Mouse (Mus musculus) A20 (cell line): Measurements from ENCODE around the gene Usp3.
A peak's percentile ranks its signal among the peaks of the same experiment; 100 is the strongest.

Experiments used
- DNase-seq: peaks from one replicate; pipeline ENCODE4 v3.0.0-alpha.2; 2011; ENCODE audit warnings: low read depth, low spot score

Gene Usp3

DNA sequence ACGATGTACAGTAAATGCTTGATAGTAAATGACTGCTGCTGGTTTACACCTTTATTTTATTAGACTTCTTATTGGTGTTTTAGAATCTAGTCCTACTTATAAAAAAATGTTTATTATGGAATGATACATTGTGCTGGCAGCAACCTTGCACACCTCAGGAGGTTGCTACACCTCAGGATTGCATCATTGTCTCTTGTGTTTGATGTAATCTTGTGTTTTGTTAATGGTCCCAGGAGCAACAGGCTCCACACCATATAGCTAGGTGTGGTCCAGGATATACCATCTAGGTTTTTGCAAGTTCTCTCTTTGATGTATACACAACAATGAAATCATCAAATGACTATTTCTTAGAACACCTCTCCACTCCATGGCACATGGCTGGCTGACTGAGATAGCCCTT lies 11.0 kb upstream of the Usp3 start:
- DNase-seq, result no peak

DNA sequence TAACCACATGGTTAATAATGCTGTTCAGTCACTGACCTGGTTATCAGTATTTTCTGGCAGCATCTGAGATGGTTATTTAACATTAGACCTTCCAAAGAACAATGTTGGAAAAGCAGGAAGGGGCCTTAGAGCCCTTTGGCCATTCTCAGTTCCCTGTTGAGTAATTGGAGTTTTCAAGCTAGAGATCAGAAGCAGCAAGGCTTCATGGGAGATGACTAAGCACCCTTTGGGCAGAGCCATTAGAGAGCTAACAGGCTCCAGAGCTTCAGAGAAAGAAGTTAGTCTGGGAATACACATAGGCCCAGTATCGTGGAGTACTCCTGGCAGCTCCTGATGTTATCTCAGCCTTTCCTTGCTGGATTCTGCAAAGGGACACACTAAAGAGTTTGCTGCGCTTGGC lies 8.1 kb upstream of the Usp3 start:
- DNase-seq, result no peak

GRCm38 (mm10) chr9:66600551-66600950 lies 7.6 kb upstream of the Usp3 start:
- no peak for DNase-seq

GRCm38 (mm10) chr9:66599577-66599976 lies 6.6 kb upstream of the Usp3 start:
- no peak for DNase-seq

- DNase-seq, result no peak
Measured at GRCm38 (mm10) chr9:66598636-66599035, 5.7 kb upstream of the Usp3 start.

DNA sequence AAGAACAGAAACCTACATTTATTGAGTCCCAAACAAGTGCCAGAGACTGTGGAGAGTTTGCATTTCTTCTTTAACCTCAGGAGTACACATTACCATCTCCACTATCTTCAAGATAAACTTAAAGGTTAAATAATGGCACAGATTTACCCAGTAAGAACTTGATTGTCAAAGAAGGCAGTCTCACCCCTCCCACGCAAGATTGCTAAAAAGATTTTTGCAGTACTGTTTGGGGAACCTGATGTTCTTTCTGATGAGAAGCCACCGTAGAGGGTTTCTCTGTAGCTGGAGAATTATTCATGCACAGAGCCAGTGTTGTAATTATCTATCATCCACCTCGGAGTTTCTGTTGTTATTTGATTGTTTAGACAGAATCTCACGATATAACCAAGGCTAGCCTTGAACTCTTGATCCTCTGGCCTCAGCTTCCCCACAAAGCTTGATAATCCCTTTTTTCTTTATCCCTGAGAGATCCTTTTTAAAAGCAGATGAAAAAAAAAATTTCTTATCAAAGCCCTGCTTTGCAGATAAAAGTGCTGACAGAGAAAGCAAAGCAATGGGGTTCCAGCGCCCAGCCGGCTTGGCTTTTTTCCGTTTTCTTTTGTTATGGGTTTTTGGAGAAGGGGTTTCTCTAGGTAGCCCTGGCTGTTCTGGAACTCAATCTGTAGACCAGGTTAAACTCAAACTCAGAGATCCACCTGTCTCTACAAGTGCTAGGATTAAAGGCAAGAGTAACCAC lies 4.7 kb upstream of the Usp3 start:
- no peak for DNase-seq

DNA sequence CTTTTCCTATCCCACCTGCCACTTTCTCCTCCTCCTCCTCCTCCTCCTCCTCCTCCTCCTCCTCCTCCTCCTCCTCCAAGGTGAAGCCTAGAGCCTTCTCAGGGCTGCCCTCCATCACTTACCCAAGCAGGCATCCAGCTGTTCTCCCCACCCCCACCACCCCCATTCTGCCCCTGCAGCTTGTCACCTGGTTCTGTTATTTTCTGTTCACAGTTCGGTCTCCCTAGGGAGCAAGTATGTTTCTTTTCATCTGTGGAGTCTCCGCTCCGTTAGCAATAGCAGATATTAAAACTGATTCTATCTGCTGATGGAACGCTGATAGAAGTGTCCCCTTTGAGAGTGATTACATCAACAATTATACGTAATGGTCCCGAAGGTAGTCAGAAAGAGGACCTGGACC lies 4.1 kb upstream of the Usp3 start:
- peak; percentile 48 for DNase-seq

DNA sequence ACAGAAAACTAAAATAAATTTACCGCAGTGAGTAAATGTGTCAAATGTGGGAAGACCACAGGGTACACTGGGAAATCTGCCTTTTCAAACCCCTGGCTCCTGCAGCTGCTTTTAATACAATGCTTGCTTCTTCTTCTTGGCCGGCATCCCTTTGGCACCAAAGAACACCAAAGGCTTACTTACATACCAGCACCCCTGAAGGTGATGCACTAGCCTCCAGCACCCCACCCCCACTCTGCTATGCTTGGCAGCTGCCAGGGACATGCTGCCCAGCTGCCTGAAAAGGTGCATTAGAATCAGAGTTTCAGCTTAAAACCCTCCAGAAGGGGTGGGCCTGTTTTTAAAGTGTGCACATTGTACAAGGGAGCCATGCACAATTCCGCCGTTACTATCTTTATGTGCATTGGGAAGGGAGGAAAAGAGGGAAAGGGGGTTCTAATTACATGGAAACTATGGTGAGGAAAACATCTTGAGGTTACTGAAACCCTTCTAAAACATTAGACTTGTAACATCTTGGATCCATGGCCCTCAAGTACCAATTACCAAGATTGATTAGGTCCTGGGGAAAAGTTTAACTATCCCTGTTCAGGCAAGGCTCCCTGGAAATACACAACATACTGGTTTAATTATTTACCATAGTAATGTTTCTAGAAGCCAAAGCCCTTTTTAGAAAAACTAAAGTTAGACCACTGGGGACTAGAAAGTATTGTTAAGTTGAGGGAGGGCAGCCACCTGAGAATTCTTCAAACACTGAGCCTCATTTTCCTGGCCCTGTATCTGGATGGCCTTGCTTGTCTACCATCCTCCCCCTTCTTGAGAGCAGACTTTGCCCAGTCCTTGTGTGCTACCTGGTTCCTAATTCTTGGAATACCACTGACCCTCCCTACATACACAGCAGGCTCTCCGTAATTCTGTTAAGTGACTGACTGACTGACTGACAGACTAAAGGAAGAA lies 3.1 kb upstream of the Usp3 start:
- DNase-seq, result no peak

GRCm38 (mm10) chr9:66594061-66594460 lies 1.1 kb upstream of the Usp3 start:
- DNase-seq, result peak; percentile 26

DNA sequence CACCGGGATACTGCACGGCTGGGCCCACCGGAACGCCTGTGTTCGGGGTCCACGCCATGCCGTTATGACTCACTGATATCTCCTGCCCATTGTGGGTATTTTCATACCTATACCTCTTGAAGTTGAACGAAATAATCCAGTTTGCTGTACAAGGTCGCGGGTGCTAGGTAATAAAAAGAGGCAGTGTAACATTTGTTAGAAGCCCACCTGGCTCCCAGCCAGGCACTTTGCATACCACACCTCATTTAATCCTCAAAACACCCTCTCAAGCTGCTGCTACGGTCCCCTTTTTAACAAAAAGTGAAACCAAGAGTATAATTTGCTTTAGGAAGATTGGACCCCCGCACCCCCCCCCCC lies 649 bp upstream of the Usp3 start:
- DNase-seq, result peak; percentile 78

GRCm38 (mm10) chr9:66591851-66592645 lies 894 bp downstream of the Usp3 start:
- peak; percentile 73 for DNase-seq

DNA sequence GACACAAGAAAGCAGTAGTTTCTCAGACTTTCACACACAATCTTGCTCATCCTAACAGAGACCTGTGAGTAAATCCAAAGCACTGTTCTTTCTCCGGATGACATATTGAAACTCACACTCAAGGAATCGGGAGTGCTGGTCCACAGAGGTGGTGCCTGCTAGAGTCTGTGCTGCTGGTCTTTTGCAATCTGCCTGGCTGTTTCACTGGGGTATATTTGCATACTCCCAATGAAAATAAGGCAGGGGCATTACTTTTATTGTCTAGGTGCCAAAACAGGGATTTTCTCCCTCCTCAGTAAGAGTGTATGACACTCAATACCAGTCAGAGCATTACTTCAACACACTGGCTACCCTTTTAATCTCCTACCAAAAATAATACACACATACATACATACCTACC lies 2.9 kb downstream of the Usp3 start:
- no peak for DNase-seq

GRCm38 (mm10) chr9:66587016-66587415 lies 5.9 kb downstream of the Usp3 start:
- DNase-seq, result no peak

DNA sequence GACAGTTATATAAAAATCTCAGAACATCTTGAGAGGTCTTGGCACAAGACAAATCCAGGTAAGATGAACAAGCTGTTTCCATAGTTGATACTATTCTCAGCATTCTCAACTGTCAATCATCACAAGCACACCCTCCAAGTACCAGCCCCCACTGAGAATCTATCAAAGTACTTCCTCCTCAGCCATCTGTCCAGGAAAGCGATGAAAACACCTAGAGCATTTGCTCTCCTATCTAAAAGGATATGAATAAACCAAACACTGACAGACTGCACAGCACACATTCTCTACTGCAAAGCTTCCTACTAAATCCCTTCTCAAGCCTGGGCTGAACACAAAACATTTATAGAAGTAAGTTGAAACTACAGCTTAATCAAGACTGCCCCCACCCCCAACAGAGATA lies 6.4 kb downstream of the Usp3 start:
- DNase-seq, result peak; percentile 64

DNA sequence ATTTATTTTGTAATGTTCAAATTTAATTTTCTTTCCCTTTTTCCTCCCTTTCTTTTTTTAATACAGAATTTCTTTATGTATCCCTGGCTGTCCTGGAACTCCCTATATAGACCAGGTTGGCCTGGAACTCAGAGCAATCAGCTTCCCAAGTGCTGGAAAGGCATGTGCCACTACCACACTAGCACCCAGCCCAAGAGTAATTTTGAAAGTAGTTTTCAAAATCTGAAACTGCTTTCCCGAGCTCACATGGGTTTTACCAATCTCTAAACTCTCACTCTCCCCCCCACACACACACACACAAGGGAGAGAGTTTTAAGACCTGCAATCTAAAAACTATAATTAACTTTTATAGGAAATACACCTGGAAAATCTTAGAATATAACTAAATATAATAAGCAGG lies 7.8 kb downstream of the Usp3 start:
- peak; percentile 21 for DNase-seq

GRCm38 (mm10) chr9:66584176-66584575 lies 8.8 kb downstream of the Usp3 start:
- no peak for DNase-seq

GRCm38 (mm10) chr9:66583244-66583643 lies 9.7 kb downstream of the Usp3 start:
- DNase-seq, result peak; percentile 58

DNA sequence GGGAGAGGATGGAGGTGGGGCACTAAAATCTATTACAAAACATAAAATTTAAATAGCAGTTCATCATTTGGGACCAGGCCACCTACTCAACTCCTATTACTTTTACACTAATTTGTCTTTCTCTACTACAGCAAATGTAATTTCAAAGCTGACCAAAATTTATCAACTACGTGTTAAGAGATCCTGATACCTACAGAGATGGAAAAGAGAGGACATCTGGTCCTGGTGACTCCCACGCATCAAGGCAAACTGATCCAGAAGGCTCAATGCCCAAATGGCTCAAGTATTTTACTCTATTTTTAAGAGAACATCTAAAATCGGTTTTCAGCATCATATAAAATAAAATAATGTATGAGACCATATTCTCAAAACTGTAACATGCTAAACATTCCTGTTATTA lies 11.2 kb downstream of the Usp3 start:
- DNase-seq, result no peak

DNA sequence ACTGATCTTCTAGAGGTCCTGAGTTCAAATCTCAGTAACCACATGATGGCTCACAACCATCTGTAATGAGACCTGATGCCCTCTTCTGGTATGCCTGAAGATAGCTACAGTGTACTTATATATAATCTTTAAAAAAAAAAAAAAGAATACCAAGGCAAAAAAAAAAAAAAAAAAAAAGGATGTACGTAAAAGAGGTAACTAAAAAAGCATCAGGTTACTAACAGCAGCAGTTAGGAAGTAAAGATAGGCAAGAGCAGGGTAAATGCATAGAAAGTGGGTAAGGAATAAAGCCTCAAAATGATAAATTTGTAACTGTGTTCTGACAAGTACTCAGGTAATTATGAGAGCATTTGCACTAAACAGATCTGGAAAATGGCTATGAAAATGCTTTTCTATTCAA lies 12.2 kb downstream of the Usp3 start:
- no peak for DNase-seq

DNA sequence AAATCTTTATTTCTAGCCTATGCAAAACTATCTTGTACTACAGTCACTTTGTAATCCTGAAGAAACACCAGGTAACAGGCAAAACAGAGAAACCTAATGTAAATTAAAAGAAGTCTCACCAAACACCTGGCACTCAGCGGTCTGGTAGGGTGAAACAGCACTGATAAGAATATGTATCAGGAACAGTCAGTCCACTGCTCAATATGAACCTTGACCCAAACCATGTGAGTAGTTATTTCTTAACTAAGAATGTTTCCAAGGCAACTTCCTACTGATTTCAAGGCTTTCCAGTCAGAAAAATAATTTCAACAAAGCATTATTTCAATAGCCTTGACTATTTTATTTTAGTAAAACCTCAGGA lies 17.1 kb downstream of the Usp3 start:
- DNase-seq, result no peak

GRCm38 (mm10) chr9:66575041-66575877 lies 17.7 kb downstream of the Usp3 start:
- no peak for DNase-seq
